Mouse (Mus musculus): ENCODE results near the gene Olfr448. TPM values are rescaled to one million over a fixed set of nuclear protein-coding genes. Genes with fewer than 3 reads are reported as not detected.

The Olfr448 gene
- total RNA-seq (2014; rRNA removed) (not detected in 2 replicates), polyA plus RNA-seq (2015; fragmentation: Nextera tagmentation; extraction: Ambion mirVana) (not detected in 2 replicates)

DNA sequence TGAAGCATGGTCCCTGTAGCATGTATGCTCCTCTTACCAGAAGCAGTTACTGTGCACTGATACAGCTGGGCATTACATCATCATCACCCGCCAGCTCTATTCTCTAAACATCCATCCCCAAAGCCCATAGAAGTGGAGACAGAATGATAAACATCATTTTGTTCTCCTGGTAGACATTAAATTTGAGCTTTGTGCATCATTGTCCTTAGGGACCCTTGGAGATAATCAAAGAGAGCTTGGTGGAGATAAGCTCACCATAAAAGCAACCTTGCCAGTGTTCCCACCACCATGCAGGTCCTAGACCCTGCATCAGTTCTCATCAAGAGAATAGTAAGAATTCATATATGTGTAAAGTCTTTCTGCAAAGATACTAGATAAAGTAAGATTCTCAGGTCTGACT is at the start of gene Olfr448:
TSS of gene Olfr448 (plus strand) at position 301 of the 400 bp plus-strand sequence.
- no peak for ATAC-seq (ENCODE audit: low FRiP score)
- no peak for TF ChIP-seq CTCF (IDR thresholded peaks at IDR 0.05)
- H3K27me3 ChIP-seq (ENCODE audit: insufficient read depth, low read length): no peaks in the 10 kb centered on the region
- H3K4me3 ChIP-seq (ENCODE audit: low read depth, low read length): no peak within 1 kb of the TSS
- DNase-seq (ENCODE audit: low spot score): no peak
- WGBS: 81% methylated on average over 1 of the region's 1 CpGs
- H3K36me3 ChIP-seq (ENCODE audit: insufficient read depth, low read length): no peaks in the 10 kb centered on the region
- no peak within 1 kb of the TSS for H3K4me2 ChIP-seq (ENCODE audit: low read depth, low read length, poor library complexity, severe bottlenecking)
- no peak within 1 kb of the TSS for H3K9ac ChIP-seq (replicated peaks; ENCODE audit: low read length, poor library complexity, severe bottlenecking)
- H3K4me1 ChIP-seq (ENCODE audit: insufficient read depth, low read length): no peaks in the 10 kb centered on the region
- no peak within 1 kb of the TSS for H3K27ac ChIP-seq (ENCODE audit: low read depth, low read length)
- no peaks in the 10 kb centered on the region for H3K9me3 ChIP-seq (ENCODE audit: low read length)

DNA sequence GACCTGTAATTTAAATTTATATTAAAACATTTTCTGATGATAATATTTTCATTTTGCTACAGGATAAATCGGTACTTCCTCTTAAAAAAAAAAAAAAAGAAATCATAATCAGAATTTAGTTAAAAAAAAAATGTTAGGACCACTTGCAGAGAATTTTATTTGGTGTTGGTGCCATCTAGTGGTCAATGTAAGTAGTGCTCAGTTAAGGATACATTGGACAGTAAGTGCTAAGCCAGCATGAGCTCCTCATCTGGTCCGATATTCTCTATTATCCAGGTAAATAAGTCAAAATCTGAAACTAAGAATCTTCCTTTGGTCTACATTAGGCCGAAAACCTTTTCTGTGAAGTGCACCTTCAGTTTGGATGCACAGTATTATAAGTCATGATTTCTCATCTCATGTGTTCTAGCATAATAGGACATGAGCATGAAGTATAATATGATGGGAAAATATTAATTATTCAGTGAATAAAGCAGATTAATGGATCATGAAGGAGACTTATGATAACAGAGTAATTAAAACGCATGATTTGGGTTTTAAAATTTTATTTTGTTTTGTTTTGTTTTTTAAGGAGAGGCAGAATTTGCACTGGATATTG is 29.9 kb upstream of the Olfr448 start:
- Histone ChIP-seq H3K4me1 (ENCODE audit: insufficient read depth, low read length) (no peaks in the 10 kb centered on the region), H3K9ac (replicated peaks; ENCODE audit: low read length, poor library complexity, severe bottlenecking) (no peak overlapping the region), H3K27me3 (ENCODE audit: insufficient read depth, low read length) (no peaks in the 10 kb centered on the region), H3K36me3 (ENCODE audit: insufficient read depth, low read length) (no peaks in the 10 kb centered on the region), H3K4me2 (ENCODE audit: low read depth, low read length, poor library complexity, severe bottlenecking) (no peak overlapping the region), H3K9me3 (ENCODE audit: low read length) (no peaks in the 10 kb centered on the region), H3K27ac (ENCODE audit: low read depth, low read length) (no peak overlapping the region), H3K4me3 (ENCODE audit: low read depth, low read length) (no peak overlapping the region)
- DNase-seq (ENCODE audit: low spot score): peak; percentile 83
- peak; percentile 84 for TF ChIP-seq CTCF (IDR thresholded peaks at IDR 0.05)
- peak; percentile 54; the same call in 1 of the 2 replicates for ATAC-seq (ENCODE audit: low FRiP score)
- WGBS: 12% methylated on average over 4 of the region's 4 CpGs

DNA sequence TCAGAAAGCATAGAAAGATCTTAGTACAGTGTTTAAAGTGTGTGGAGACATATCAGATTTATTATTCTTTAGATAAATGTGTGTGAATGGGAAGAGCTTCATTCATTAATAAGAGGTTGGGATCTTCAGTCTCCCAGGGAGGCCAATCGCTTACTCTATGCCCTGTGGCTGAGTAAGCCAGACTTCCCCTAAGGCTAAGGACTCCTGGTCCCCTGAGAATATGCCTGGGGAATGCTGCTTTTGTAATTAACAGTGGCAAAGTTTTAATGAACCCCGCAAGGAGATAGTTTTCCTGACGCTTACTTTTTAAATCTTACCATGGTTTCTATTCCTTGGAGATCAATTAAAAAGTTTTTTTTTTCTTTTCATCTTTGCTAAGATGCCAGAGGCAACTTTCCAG is 20.5 kb upstream of the Olfr448 start:
- DNase-seq (ENCODE audit: low spot score) (peak; percentile 6), ATAC-seq (ENCODE audit: low FRiP score) (peak; percentile 58; the same call in 1 of the 2 replicates)
- no peak overlapping the region for H3K27ac ChIP-seq (ENCODE audit: low read depth, low read length)
- H3K4me2 ChIP-seq (ENCODE audit: low read depth, low read length, poor library complexity, severe bottlenecking): no peak overlapping the region
- no peaks in the 10 kb centered on the region for H3K4me1 ChIP-seq (ENCODE audit: insufficient read depth, low read length)
- H3K4me3 ChIP-seq (ENCODE audit: low read depth, low read length): no peak overlapping the region
- no peaks in the 10 kb centered on the region for H3K27me3 ChIP-seq (ENCODE audit: insufficient read depth, low read length)
- H3K36me3 ChIP-seq (ENCODE audit: insufficient read depth, low read length): no peaks in the 10 kb centered on the region
- 53% methylated on average over 3 of the region's 3 CpGs for WGBS
- no peak for TF ChIP-seq CTCF (IDR thresholded peaks at IDR 0.05)
- H3K9me3 ChIP-seq (ENCODE audit: low read length): no peaks in the 10 kb centered on the region
- no peak overlapping the region for H3K9ac ChIP-seq (replicated peaks; ENCODE audit: low read length, poor library complexity, severe bottlenecking)

DNA sequence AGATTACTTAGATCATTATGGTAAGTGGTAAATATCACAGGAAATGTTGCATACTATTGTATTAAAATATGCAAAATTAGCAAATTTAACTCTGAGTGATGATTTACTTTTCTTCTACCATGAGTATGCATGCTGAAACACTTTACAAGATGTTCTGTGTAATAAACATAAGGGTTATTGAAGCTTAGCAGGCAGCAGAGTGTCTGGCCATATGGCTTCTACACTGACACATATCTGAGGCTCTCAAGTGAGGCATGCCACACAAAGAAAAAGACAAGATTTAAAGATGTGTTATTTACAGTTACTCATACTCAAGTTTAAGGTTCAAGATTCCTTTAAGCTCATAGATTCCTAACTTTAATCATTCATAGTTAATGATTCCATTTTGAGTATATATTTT is 13.9 kb upstream of the Olfr448 start:
- no peaks in the 10 kb centered on the region for H3K36me3 ChIP-seq (ENCODE audit: insufficient read depth, low read length)
- H3K4me3 ChIP-seq (ENCODE audit: low read depth, low read length): no peak overlapping the region
- no peaks in the 10 kb centered on the region for H3K4me1 ChIP-seq (ENCODE audit: insufficient read depth, low read length)
- no peak for TF ChIP-seq CTCF (IDR thresholded peaks at IDR 0.05)
- no peak for ATAC-seq (ENCODE audit: low FRiP score)
- no peak overlapping the region for H3K27ac ChIP-seq (ENCODE audit: low read depth, low read length)
- H3K9me3 ChIP-seq (ENCODE audit: low read length): no peaks in the 10 kb centered on the region
- no peak overlapping the region for H3K9ac ChIP-seq (replicated peaks; ENCODE audit: low read length, poor library complexity, severe bottlenecking)
- no peak for DNase-seq (ENCODE audit: low spot score)
- H3K4me2 ChIP-seq (ENCODE audit: low read depth, low read length, poor library complexity, severe bottlenecking): no peak overlapping the region
- no peaks in the 10 kb centered on the region for H3K27me3 ChIP-seq (ENCODE audit: insufficient read depth, low read length)

DNA sequence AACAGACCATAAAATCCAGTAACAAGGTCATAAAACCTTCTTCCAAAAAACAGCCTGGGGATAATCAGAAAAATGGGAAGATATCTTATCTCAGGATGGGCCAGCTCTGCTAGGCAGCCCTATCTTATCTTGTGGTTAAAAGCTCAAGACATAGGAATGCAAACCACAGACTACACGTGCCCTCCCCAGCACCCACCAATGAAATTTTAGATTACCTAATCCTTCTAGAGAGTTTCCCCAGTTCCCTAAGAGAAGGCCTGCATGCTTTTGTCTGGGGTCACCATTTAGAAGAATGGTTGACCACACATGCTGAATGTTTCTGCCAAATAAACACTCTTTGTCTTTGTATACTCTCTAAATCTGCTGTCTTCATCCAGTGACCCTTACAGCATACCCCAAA is 10.1 kb downstream of the Olfr448 start:
- H3K9ac ChIP-seq (replicated peaks; ENCODE audit: low read length, poor library complexity, severe bottlenecking): no peak overlapping the region
- no peak overlapping the region for H3K4me2 ChIP-seq (ENCODE audit: low read depth, low read length, poor library complexity, severe bottlenecking)
- WGBS: 28% methylated on average over 1 of the region's 1 CpGs
- no peaks in the 10 kb centered on the region for H3K4me1 ChIP-seq (ENCODE audit: insufficient read depth, low read length)
- no peak for TF ChIP-seq CTCF (IDR thresholded peaks at IDR 0.05)
- no peak for ATAC-seq (ENCODE audit: low FRiP score)
- no peak overlapping the region for H3K4me3 ChIP-seq (ENCODE audit: low read depth, low read length)
- H3K27me3 ChIP-seq (ENCODE audit: insufficient read depth, low read length): no peaks in the 10 kb centered on the region
- H3K27ac ChIP-seq (ENCODE audit: low read depth, low read length): no peak overlapping the region
- DNase-seq (ENCODE audit: low spot score): no peak
- no peaks in the 10 kb centered on the region for H3K9me3 ChIP-seq (ENCODE audit: low read length)
- H3K36me3 ChIP-seq (ENCODE audit: insufficient read depth, low read length): no peaks in the 10 kb centered on the region

DNA sequence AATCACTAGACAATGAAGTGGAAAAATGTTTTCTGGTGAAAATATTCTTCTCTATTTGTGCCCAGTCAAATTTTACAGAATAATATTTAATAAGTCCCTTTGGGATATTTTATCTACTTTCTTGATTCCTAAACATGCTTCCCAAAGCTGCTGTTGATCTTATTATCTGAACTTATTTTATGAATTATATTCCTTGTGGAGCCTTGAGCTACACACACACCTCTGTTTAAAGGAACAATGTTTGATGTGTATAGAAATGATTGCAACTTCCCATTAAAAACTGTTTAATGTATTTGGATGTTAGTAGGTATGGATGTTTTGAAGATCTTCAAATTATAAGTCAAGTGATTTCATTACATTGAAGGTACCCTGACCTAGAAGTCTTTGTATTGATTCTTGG is 18.3 kb downstream of the Olfr448 start, which contains the start of gene Olfr447:
TSS of gene Olfr447 (plus strand) at position 301 of the 400 bp plus-strand sequence.
- no peak within 1 kb of the TSS for H3K4me3 ChIP-seq (ENCODE audit: low read depth, low read length)
- H3K9me3 ChIP-seq (ENCODE audit: low read length): no peaks in the 10 kb centered on the region
- H3K4me1 ChIP-seq (ENCODE audit: insufficient read depth, low read length): no peaks in the 10 kb centered on the region
- H3K36me3 ChIP-seq (ENCODE audit: insufficient read depth, low read length): no peaks in the 10 kb centered on the region
- no peak within 1 kb of the TSS for H3K9ac ChIP-seq (replicated peaks; ENCODE audit: low read length, poor library complexity, severe bottlenecking)
- TF ChIP-seq CTCF (IDR thresholded peaks at IDR 0.05): no peak
- no peak within 1 kb of the TSS for H3K27ac ChIP-seq (ENCODE audit: low read depth, low read length)
- no peak for ATAC-seq (ENCODE audit: low FRiP score)
- DNase-seq (ENCODE audit: low spot score): no peak
- no peak within 1 kb of the TSS for H3K4me2 ChIP-seq (ENCODE audit: low read depth, low read length, poor library complexity, severe bottlenecking)
- H3K27me3 ChIP-seq (ENCODE audit: insufficient read depth, low read length): no peaks in the 10 kb centered on the region

Measured in midbrain, postnatal 0 days (tissue).